Mouse (Mus musculus) kidney, adult 2 months (tissue): ENCODE data around the gene Mmp11. TPM values are rescaled to one million over a fixed set of nuclear protein-coding genes. Genes with fewer than 3 reads are reported as not detected.

Experiments used
- DNase-seq: peaks from one replicate; pipeline ENCODE4 v3.0.0; 2021
- H3K27ac ChIP-seq: fragments of 200-500 bp; 2 replicates; pipeline ENCODE4 v1.5.1; 2012; ENCODE audit warnings: low read depth, low read length, control low read depth, inconsistent platforms; ENCODE audit not compliant: insufficient read depth
- H3K27me3 ChIP-seq: fragments of 200-500 bp; replicated peaks from 2 replicates; pipeline ENCODE4 v1.6.1; 2012; ENCODE audit warnings: mild to moderate bottlenecking, moderate library complexity, low read length, inconsistent platforms; ENCODE audit not compliant: control insufficient read depth, insufficient read depth
- H3K36me3 ChIP-seq: fragments of 200-500 bp; 2 replicates; pipeline ENCODE4 v1.6.1; 2012; ENCODE audit warnings: mild to moderate bottlenecking, moderate library complexity, low read length, inconsistent platforms; ENCODE audit not compliant: control insufficient read depth, insufficient read depth
- H3K4me1 ChIP-seq: fragments of 200-500 bp; 2 replicates; pipeline ENCODE4 v1.6.1; 2011; ENCODE audit warnings: low read length; ENCODE audit not compliant: control insufficient read depth, insufficient read depth
- H3K4me3 ChIP-seq: fragments of 200-500 bp; 2 replicates; pipeline ENCODE4 v1.5.1; 2011; ENCODE audit warnings: mild to moderate bottlenecking, low read depth, low read length, control low read depth; ENCODE audit not compliant: insufficient read depth
- CTCF ChIP-seq: fragments of 200-500 bp; conservative IDR thresholded peaks from 2 replicates; pipeline ENCODE4 v1.5.1; 2011; ENCODE audit warnings: low read depth, mild to moderate bottlenecking, control low read depth, low read length, moderate library complexity, mixed read lengths; ENCODE audit not compliant: insufficient read depth, insufficient read length
- POLR2A ChIP-seq: fragments of 200-500 bp; IDR thresholded peaks from one replicate; pipeline ENCODE4 v1.6.1; 2011; ENCODE audit warnings: low read depth, low read length, control low read depth
- WGBS: fragments of 180-500 bp; shearing (Covaris S2); methylation state at CpG from one replicate; pipeline ENCODE4 v1.1.7; 2018; 5-methylcytosine and 5-hydroxymethylcytosine counted together
- polyA plus RNA-seq: library from polyadenylated mRNA; depleted of rRNA; stranded (reverse); fragments of >200 nt; gene quantifications from 2 replicates; pipeline ENCODE4 v1.2.3, GENCODE M21; 2012

Mmp11 gene
- polyA plus RNA-seq, 1 experiment: 21.5 TPM

- WGBS: 87% methylated on average over 7 of the region's 7 CpGs
- no peak for DNase-seq
- H3K36me3 ChIP-seq: no peaks in the 10 kb centered on the region
- no peak for TF ChIP-seq POLR2A
- TF ChIP-seq CTCF: no peak
- H3K27me3 ChIP-seq: no peaks in the 10 kb centered on the region
- H3K27ac ChIP-seq: no peak overlapping the region
- peaks cover 3% of the 10 kb centered on the region; the same call in 1 of the 2 replicates for H3K4me1 ChIP-seq
- no peak overlapping the region for H3K4me3 ChIP-seq
Observed at GRCm38 (mm10) chr10:75915557-75915956, 20.7 kb downstream of the Mmp11 start.

DNA sequence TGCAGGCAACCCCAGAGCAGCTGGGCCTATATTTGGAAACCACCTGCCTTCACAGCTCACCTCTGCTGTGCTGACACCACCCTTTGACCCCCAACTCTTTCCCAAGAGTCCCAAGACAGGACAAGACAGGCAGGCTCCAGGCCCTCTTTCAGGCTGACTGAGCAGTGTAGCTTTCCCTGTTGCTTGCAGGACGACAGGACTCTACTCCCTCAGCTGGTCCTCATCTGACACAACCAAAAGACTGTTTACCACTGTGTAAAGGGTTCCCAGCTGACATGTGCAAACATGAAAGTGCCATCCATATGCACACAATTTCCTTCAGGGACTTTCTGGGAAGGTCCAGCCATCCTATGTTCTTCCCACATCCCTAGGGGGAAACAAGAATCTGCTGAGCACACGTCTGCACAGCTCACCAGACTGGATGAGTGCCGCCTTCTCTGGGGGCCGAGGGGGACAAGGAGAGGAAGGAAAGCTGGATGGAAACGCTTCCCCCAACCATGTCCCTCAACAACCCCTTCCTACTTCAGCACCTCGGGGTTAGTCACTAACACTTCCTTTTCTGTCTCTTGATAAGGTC is 23.2 kb downstream of the Mmp11 start:
- peaks cover 1% of the 10 kb centered on the region; the same call in 1 of the 2 replicates for H3K36me3 ChIP-seq
- DNase-seq: no peak

GRCm38 (mm10) chr10:75910698-75911097 is 25.6 kb downstream of the Mmp11 start:
- Histone ChIP-seq H3K27ac (peak overlapping the region; percentile 30), H3K4me1 (no peaks in the 10 kb centered on the region), H3K4me3 (no peak overlapping the region), H3K27me3 (no peaks in the 10 kb centered on the region), H3K36me3 (peaks cover 1% of the 10 kb centered on the region)
- 65% methylated on average over 2 of the region's 2 CpGs for WGBS
- TF ChIP-seq CTCF: no peak
- no peak for TF ChIP-seq POLR2A
- DNase-seq: peak; percentile 45

More for the DNA sequence above, 23.2 kb downstream of the Mmp11 start:
- Histone ChIP-seq H3K27ac (no peak overlapping the region), H3K4me1 (no peaks in the 10 kb centered on the region), H3K4me3 (no peak overlapping the region), H3K27me3 (no peaks in the 10 kb centered on the region)
- WGBS: 54% methylated on average over 6 of the region's 6 CpGs
- TF ChIP-seq CTCF (no peak), POLR2A (no peak)

GRCm38 (mm10) chr10:75906882-75907281 is 29.4 kb downstream of the Mmp11 start:
- peaks cover 1% of the 10 kb centered on the region for H3K36me3 ChIP-seq

GRCm38 (mm10) chr10:75904391-75904790 is 31.9 kb downstream of the Mmp11 start:
- 87% methylated on average over 5 of the region's 5 CpGs for WGBS
- H3K27ac ChIP-seq: no peak overlapping the region
- TF ChIP-seq POLR2A: no peak
- no peak for TF ChIP-seq CTCF
- no peaks in the 10 kb centered on the region for H3K27me3 ChIP-seq
- no peaks in the 10 kb centered on the region for H3K4me1 ChIP-seq
- H3K4me3 ChIP-seq: no peak overlapping the region
- DNase-seq: no peak
- peaks cover 1% of the 10 kb centered on the region for H3K36me3 ChIP-seq

More at GRCm38 (mm10) chr10:75906882-75907281, 29.4 kb downstream of the Mmp11 start:
- Histone ChIP-seq H3K27me3 (no peaks in the 10 kb centered on the region), H3K27ac (no peak overlapping the region), H3K4me3 (no peak overlapping the region), H3K4me1 (no peaks in the 10 kb centered on the region)
- DNase-seq: no peak
- TF ChIP-seq POLR2A: no peak
- no peak for TF ChIP-seq CTCF
- WGBS: 96% methylated on average over 4 of the region's 4 CpGs

GRCm38 (mm10) chr10:75898846-75899245 is 37.5 kb downstream of the Mmp11 start:
- Histone ChIP-seq H3K4me1 (peaks cover 3% of the 10 kb centered on the region; the same call in 1 of the 2 replicates), H3K36me3 (no peaks in the 10 kb centered on the region; the same call in 1 of the 2 replicates), H3K27me3 (no peaks in the 10 kb centered on the region), H3K4me3 (no peak overlapping the region), H3K27ac (peak overlapping the region; percentile 33; the same call in 1 of the 2 replicates)
- 23% methylated on average over 3 of the region's 3 CpGs for WGBS
- peak; percentile 60 for DNase-seq
- TF ChIP-seq CTCF (no peak), POLR2A (no peak)

DNA sequence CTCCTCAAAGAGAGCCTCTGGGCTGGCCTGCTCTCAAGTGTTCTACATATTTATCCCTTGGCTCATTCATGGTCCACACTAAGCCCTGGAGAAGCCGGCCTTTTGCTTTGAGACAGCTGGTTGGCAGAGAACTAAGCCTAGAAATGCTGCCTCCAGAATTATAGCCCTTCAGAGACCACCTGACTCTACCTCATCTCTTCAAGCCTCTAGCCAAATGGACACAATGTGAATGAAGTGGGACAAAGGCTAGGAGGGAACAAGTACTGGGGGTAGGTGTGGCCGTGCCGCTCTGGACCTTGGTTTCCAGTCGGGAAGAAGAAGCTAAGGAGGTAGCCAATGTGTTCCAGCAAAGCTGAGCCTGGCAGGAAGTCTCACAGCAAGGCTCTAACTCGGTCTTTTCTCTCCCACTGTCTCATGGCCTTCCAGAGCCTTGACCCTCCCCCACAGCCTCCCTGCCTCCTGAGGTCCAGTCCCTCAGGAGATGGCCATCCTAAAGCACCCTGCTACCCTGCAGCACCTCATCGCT is 38.2 kb downstream of the Mmp11 start:
- H3K27ac ChIP-seq: no peak overlapping the region; the same call in 1 of the 2 replicates
- no peaks in the 10 kb centered on the region for H3K27me3 ChIP-seq
- H3K4me3 ChIP-seq: no peak overlapping the region
- no peak for TF ChIP-seq CTCF
- TF ChIP-seq POLR2A: no peak
- no peak for DNase-seq
- 65% methylated on average over 6 of the region's 6 CpGs for WGBS
- peaks cover 6% of the 10 kb centered on the region; the same call in 1 of the 2 replicates for H3K4me1 ChIP-seq
- H3K36me3 ChIP-seq: no peaks in the 10 kb centered on the region
